Mouse (Mus musculus) neutrophil, adult 59 days (primary cell): Measurements from ENCODE around the gene Sdhc. TPM values are rescaled to one million over a fixed set of nuclear protein-coding genes. Genes with fewer than 3 reads are reported as not detected.

ENCODE experiments used
- total RNA-seq, 2 experiments: library from RNA; stranded (reverse); gene quantifications; 1 replicate in 1 of 2; 2 replicates in 1 of 2; pipeline ENCODE4 v1.2.4; 2023

The Sdhc gene
- 100 to 1,000 TPM in 1 of 2 experiments, 10 to 100 TPM in 1; 76.6 to 106 TPM for total RNA-seq

GRCm38 (mm10) chr1:171149974-171150760 lies at the start of gene Sdhc, which contains the start of gene Mpz:
TSS of gene Sdhc (minus strand) at chr1:171150603.
TSS of gene Mpz (plus strand) at chr1:171150711.

DNA sequence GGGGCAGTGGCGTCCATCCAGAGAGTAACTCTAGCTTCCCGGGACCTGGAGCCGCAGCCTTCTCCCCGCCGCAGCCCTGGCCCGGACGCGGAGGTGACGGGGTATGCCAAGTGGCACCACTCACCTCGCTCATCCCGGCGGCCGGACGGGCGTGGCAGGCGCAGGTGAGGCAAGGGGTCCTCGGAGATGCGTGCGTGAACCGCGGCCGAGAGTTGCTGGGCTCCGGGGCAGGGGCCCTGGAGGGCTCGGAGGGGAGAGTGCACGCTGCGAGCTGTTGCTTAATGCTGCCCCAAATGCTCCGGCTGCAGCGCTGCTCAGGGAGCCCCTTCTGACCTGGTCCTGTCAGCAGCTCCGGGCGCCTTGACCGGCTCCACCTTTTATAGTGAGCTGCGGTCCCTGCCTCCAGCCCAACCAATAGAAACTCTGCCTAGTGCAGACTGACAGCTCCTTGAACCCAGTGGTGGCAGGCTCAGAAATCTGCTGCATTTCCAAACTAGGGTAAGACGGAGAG lies 45.5 kb upstream of the Sdhc start, which contains the start of gene Pcp4l1:
Gene Pcp4l1 (minus strand): TSS at position 382 of the 511 bp plus-strand sequence.

GRCm38 (mm10) chr1:171113873-171114299 lies 36.5 kb downstream of the Sdhc start, which contains the start of gene Cfap126:
TSS of gene Cfap126 (plus strand) at chr1:171113918.

Other genes with a start within 250 kb of the Sdhc start
- not detected for gene Fcrlb, start 237.7 kb downstream of the Sdhc start, total RNA-seq
- gene Fcrla, start 223.0 kb downstream of the Sdhc start, total RNA-seq, result 10 to 100 TPM in 1 of 2 experiments, 1 to 10 TPM in 1; 3.2 to 13.9 TPM
- 10 to 100 TPM; 96.5 to 99.9 TPM for gene Fcgr2b, start 174.1 kb downstream of the Sdhc start, total RNA-seq
- gene Fcgr4, start 131.7 kb downstream of the Sdhc start, total RNA-seq, result 10 to 100 TPM; 75.9 to 81.5 TPM
- gene Fcgr3, start 85.7 kb downstream of the Sdhc start, total RNA-seq, result 100 to 1,000 TPM; 411 to 427 TPM
- under 1 TPM; 0.67 to 0.73 TPM for gene Cfap126, start 36.7 kb downstream of the Sdhc start, total RNA-seq
- gene Mpz, start 108 bp upstream of the Sdhc start, total RNA-seq, result not detected
- gene Pcp4l1, start 45.7 kb upstream of the Sdhc start, total RNA-seq, result 1 to 10 TPM in 1 of 2 experiments, under 1 TPM in 1; 0.29 to 1.4 TPM
- not detected for gene Nr1i3, start 63.4 kb upstream of the Sdhc start, total RNA-seq
- 10 to 100 TPM; 11.9 to 16.4 TPM for gene Tomm40l, start 71.9 kb upstream of the Sdhc start, total RNA-seq
- gene Apoa2, start 74.5 kb upstream of the Sdhc start, total RNA-seq, result under 1 TPM in 1 of 2 experiments, not detected in 1; 0.89 TPM
- 1,000 to 10,000 TPM; 1,085 to 1,124 TPM for gene Fcer1g, start 83.8 kb upstream of the Sdhc start, total RNA-seq
- not detected for gene Adamts4, start 99.8 kb upstream of the Sdhc start, total RNA-seq
- 10 to 100 TPM; 84.6 to 99.7 TPM for gene Ndufs2, start 100.8 kb upstream of the Sdhc start, total RNA-seq
- gene B4galt3, start 119.7 kb upstream of the Sdhc start, total RNA-seq, result 100 to 1,000 TPM; 120 to 134 TPM
- 10 to 100 TPM; 69.2 to 78.0 TPM for gene Ppox, start 130.6 kb upstream of the Sdhc start, total RNA-seq
- gene Usp21, start 137.4 kb upstream of the Sdhc start, total RNA-seq, result 10 to 100 TPM; 29.5 to 31.1 TPM
- gene Ufc1, start 144.4 kb upstream of the Sdhc start, total RNA-seq, result 10 to 100 TPM; 47.2 to 51.2 TPM
- 10 to 100 TPM; 23.5 to 25.8 TPM for gene Dedd, start 178.5 kb upstream of the Sdhc start, total RNA-seq
- 10 to 100 TPM; 18.9 to 24.2 TPM for gene Nit1, start 195.0 kb upstream of the Sdhc start, total RNA-seq
- 10 to 100 TPM; 27.1 to 34.4 TPM for gene Pfdn2, start 195.1 kb upstream of the Sdhc start, total RNA-seq
- under 1 TPM; 0.22 to 0.40 TPM for gene Klhdc9, start 210.2 kb upstream of the Sdhc start, total RNA-seq
- 1 to 10 TPM; 2.0 to 2.2 TPM for gene Nectin4, start 219.5 kb upstream of the Sdhc start, total RNA-seq
- 100 to 1,000 TPM; 245 to 251 TPM for gene Arhgap30, start 238.4 kb upstream of the Sdhc start, total RNA-seq